Mouse (Mus musculus): ENCODE measurements around the gene Kifc5b.

Kifc5b gene

GRCm38 (mm10) chr17:26947231-26948100 is 30.6 kb downstream of the Kifc5b start:
- DNase-seq (ENCODE audit: low spot score) = no peak

GRCm38 (mm10) chr17:26948316-26949050 is 31.6 kb downstream of the Kifc5b start:
- DNase-seq (ENCODE audit: low spot score) = no peak

- DNase-seq (ENCODE audit: low spot score) = no peak
Measured at GRCm38 (mm10) chr17:26949051-26949577, 32.2 kb downstream of the Kifc5b start.

GRCm38 (mm10) chr17:26949866-26950265 is 33.0 kb downstream of the Kifc5b start:
- no peak for DNase-seq (ENCODE audit: low spot score)

- no peak for DNase-seq (ENCODE audit: low spot score)
Measured at GRCm38 (mm10) chr17:26950560-26951288, 33.8 kb downstream of the Kifc5b start.

- no peak for DNase-seq (ENCODE audit: low spot score)
Measured at GRCm38 (mm10) chr17:26951406-26951805, 34.5 kb downstream of the Kifc5b start.

- no peak for DNase-seq (ENCODE audit: low spot score)
Measured at GRCm38 (mm10) chr17:26951952-26952877, 35.3 kb downstream of the Kifc5b start.

- no peak for DNase-seq (ENCODE audit: low spot score)
Measured at GRCm38 (mm10) chr17:26953201-26953600, 36.3 kb downstream of the Kifc5b start.

GRCm38 (mm10) chr17:26953726-26954125 is 36.8 kb downstream of the Kifc5b start:
- no peak for DNase-seq (ENCODE audit: low spot score)

GRCm38 (mm10) chr17:26956309-26956708 is 39.4 kb downstream of the Kifc5b start:
- DNase-seq (ENCODE audit: low spot score) = no peak

GRCm38 (mm10) chr17:26956895-26957294 is 40.0 kb downstream of the Kifc5b start:
- DNase-seq (ENCODE audit: low spot score) = no peak

- no peak for DNase-seq (ENCODE audit: low spot score)
Measured at GRCm38 (mm10) chr17:26957872-26958271, 41.0 kb downstream of the Kifc5b start.

GRCm38 (mm10) chr17:26958880-26959279 is 42.0 kb downstream of the Kifc5b start:
- DNase-seq (ENCODE audit: low spot score) = no peak

- DNase-seq (ENCODE audit: low spot score) = no peak
Measured at GRCm38 (mm10) chr17:26959815-26960214, 42.9 kb downstream of the Kifc5b start.

- no peak for DNase-seq (ENCODE audit: low spot score)
Measured at GRCm38 (mm10) chr17:26961572-26962240, 44.8 kb downstream of the Kifc5b start.

- DNase-seq (ENCODE audit: low spot score) = no peak
Measured at GRCm38 (mm10) chr17:26966993-26967392, 50.1 kb downstream of the Kifc5b start.

- DNase-seq (ENCODE audit: low spot score) = no peak
Measured at GRCm38 (mm10) chr17:26967477-26967876, 50.6 kb downstream of the Kifc5b start.

- no peak for DNase-seq (ENCODE audit: low spot score)
Measured at GRCm38 (mm10) chr17:26968200-26968611, 51.3 kb downstream of the Kifc5b start.

GRCm38 (mm10) chr17:26969257-26969656 is 52.4 kb downstream of the Kifc5b start:
- no peak for DNase-seq (ENCODE audit: low spot score)

- DNase-seq (ENCODE audit: low spot score) = no peak
Measured at GRCm38 (mm10) chr17:26970221-26970620, 53.3 kb downstream of the Kifc5b start.
